10 mouse cellular contexts compared by ENCODE assay signal in genomic region chr4:122962751-122963150, GRCm38 (mm10). TPM values are rescaled to one million over a fixed set of nuclear protein-coding genes. Genes with fewer than 3 reads are reported as not detected.
DNase-seq lines count a peak whose midpoint lies in the region; ATAC-seq lines count a peak whose summit lies in the region.
"Had no signal": no experiment of that assay in that cellular context is flagged by ENCODE, and none has a peak within 500 bp of the region (broad histone marks: within the 10 kb centered on the region; RNA-seq: fewer than 3 reads in every experiment).

No protein-coding gene starts in this region.

- no peak overlapping the region for H3K27ac ChIP-seq in embryonic facial prominence, embryonic 14.5 days (replicated peaks; ENCODE audit: low read depth, low read length)
- 0 out of 2 replicates have a peak overlapping the region, but pooled peaks have one; percentile 3 for H3K27ac ChIP-seq in neural tube, embryonic 14.5 days (ENCODE audit: low read depth, low read length)
- H3K27ac ChIP-seq in liver, embryonic 12.5 days, result no peak overlapping the region

- H3K9ac ChIP-seq in embryonic facial prominence, embryonic 14.5 days (ENCODE audit: low read depth, low read length), result no peak overlapping the region
- no peak overlapping the region for H3K9ac ChIP-seq in neural tube, embryonic 14.5 days (replicated peaks; ENCODE audit: low read depth, low read length)
- no peak overlapping the region for H3K9ac ChIP-seq in liver, embryonic 12.5 days

- peaks cover 3% of the 10 kb centered on the region for H3K27me3 ChIP-seq in embryonic facial prominence, embryonic 14.5 days (replicated peaks; ENCODE audit: control insufficient read depth, insufficient read depth, low read length)
- H3K27me3 ChIP-seq in neural tube, embryonic 14.5 days (ENCODE audit: control insufficient read depth, insufficient read depth, low read length), result no peaks in the 10 kb centered on the region
- peaks cover 83% of the 10 kb centered on the region for H3K27me3 ChIP-seq in liver, embryonic 12.5 days (replicated peaks)
- H3K27me3 ChIP-seq: CH12.LX had no signal

- no peaks in the 10 kb centered on the region for H3K9me3 ChIP-seq in embryonic facial prominence, embryonic 14.5 days (ENCODE audit: control insufficient read depth, low read length)
- H3K9me3 ChIP-seq in neural tube, embryonic 14.5 days (ENCODE audit: control insufficient read depth, low read length), result no peaks in the 10 kb centered on the region
- no peaks in the 10 kb centered on the region for H3K9me3 ChIP-seq in liver, embryonic 12.5 days (replicated peaks)

- peak; percentile 44 for DNase-seq in heart, postnatal 4 days
- DNase-seq in heart, adult 9 months (ENCODE audit: low spot score in 2 of 2), result no peak
- DNase-seq in NIH3T3 (ENCODE audit: low read depth), result peak; percentile 47
- peak; percentile 62 for DNase-seq in embryonic facial prominence, embryonic 14.5 days (ENCODE audit: low spot score)
- DNase-seq: kidney, adult 11 months had no signal

- 28% methylated on average over 8 of the region's 8 CpGs for WGBS in embryonic facial prominence, embryonic 14.5 days
- 25% methylated on average over 8 of the region's 8 CpGs for WGBS in neural tube, embryonic 14.5 days
- 53% methylated on average over 8 of the region's 8 CpGs for WGBS in liver, embryonic 12.5 days (ENCODE audit: insufficient replicate concordance)

- H3K4me3 ChIP-seq in embryonic facial prominence, embryonic 14.5 days (ENCODE audit: low read depth, low read length), result no peak overlapping the region
- no peak overlapping the region for H3K4me3 ChIP-seq in neural tube, embryonic 14.5 days (ENCODE audit: low read depth, low read length)
- H3K4me3 ChIP-seq in liver, embryonic 12.5 days, result no peak overlapping the region

- ATAC-seq in embryonic facial prominence, embryonic 14.5 days (ENCODE audit: low read depth), result no peak
- ATAC-seq in neural tube, embryonic 14.5 days (ENCODE audit: low read depth), result no peak
- no peak for ATAC-seq in frontal cortex, adult (ENCODE audit: low TSS enrichment)
- no peak for ATAC-seq in liver, embryonic 12.5 days
- ATAC-seq in activated CD4-positive, CD25-positive, alpha-beta regulatory T cell, adult 4 months, result no peak

- H3K4me2 ChIP-seq in embryonic facial prominence, embryonic 14.5 days (ENCODE audit: low read depth, low read length), result no peak overlapping the region
- H3K4me2 ChIP-seq in neural tube, embryonic 14.5 days (ENCODE audit: low read depth, low read length), result no peak overlapping the region
- H3K4me2 ChIP-seq in liver, embryonic 12.5 days, result no peak overlapping the region

- no peaks in the 10 kb centered on the region for H3K36me3 ChIP-seq in embryonic facial prominence, embryonic 14.5 days (ENCODE audit: control insufficient read depth, insufficient read depth, low read length)
- H3K36me3 ChIP-seq in neural tube, embryonic 14.5 days (ENCODE audit: control insufficient read depth, insufficient read depth, low read length), result no peaks in the 10 kb centered on the region
- H3K36me3 ChIP-seq in liver, embryonic 12.5 days, result no peaks in the 10 kb centered on the region

- H3K4me1 ChIP-seq in embryonic facial prominence, embryonic 14.5 days (ENCODE audit: control insufficient read depth, insufficient read depth, low read length), result peaks cover 31% of the 10 kb centered on the region
- H3K4me1 ChIP-seq in neural tube, embryonic 14.5 days (ENCODE audit: control insufficient read depth, insufficient read depth, low read length), result peaks cover 7% of the 10 kb centered on the region; the same call in 1 of the 2 replicates
- H3K4me1 ChIP-seq in liver, embryonic 12.5 days, result peaks cover 20% of the 10 kb centered on the region

RNA-seq across cellular contexts. Expression of gene Mfsd2a, which starts 1.8 kb away (rescaled TPM):
- under 1 TPM; 0.14 to 0.20 TPM for total RNA-seq in heart, postnatal 4 days (2021)
- polyA plus RNA-seq in embryonic facial prominence, embryonic 14.5 days (2014; fragmentation: Nextera tagmentation; extraction: Ambion mirVana), result 5.3 and 6.6 TPM in 2 replicates
- 25.5 and 27.8 TPM in 2 replicates for polyA plus RNA-seq in neural tube, embryonic 14.5 days (2014; fragmentation: Nextera tagmentation; extraction: Ambion mirVana)
- 0.14 and 0.28 TPM in 2 replicates for polyA plus RNA-seq in liver, embryonic 12.5 days (2016; fragmentation: Nextera tagmentation; extraction: Ambion mirVana)
- polyA plus RNA-seq in activated CD4-positive, CD25-positive, alpha-beta regulatory T cell, adult 4 months (2017; shearing (Covaris generic)), result 1 to 10 TPM; 1.3 to 1.6 TPM

RNA-seq across cellular contexts. Expression of gene Mycl, which starts 32.7 kb away (rescaled TPM):
- under 1 TPM; 0.14 to 0.29 TPM for total RNA-seq in heart, postnatal 4 days (2021)
- polyA plus RNA-seq in embryonic facial prominence, embryonic 14.5 days (2014; fragmentation: Nextera tagmentation; extraction: Ambion mirVana), result 26.9 and 29.3 TPM in 2 replicates
- polyA plus RNA-seq in neural tube, embryonic 14.5 days (2014; fragmentation: Nextera tagmentation; extraction: Ambion mirVana), result 60.9 and 70.8 TPM in 2 replicates
- polyA plus RNA-seq in liver, embryonic 12.5 days (2016; fragmentation: Nextera tagmentation; extraction: Ambion mirVana), result 1.2 and 1.6 TPM in 2 replicates
- polyA plus RNA-seq in activated CD4-positive, CD25-positive, alpha-beta regulatory T cell, adult 4 months (2017; shearing (Covaris generic)), result not detected

RNA-seq across cellular contexts. Expression of gene Trit1, which starts 53.6 kb away (rescaled TPM):
- total RNA-seq in heart, postnatal 4 days (2021), result 1 to 10 TPM; 8.9 to 9.5 TPM
- polyA plus RNA-seq in embryonic facial prominence, embryonic 14.5 days (2014; fragmentation: Nextera tagmentation; extraction: Ambion mirVana), result 18.8 and 19.4 TPM in 2 replicates
- 25.2 and 27.8 TPM in 2 replicates for polyA plus RNA-seq in neural tube, embryonic 14.5 days (2014; fragmentation: Nextera tagmentation; extraction: Ambion mirVana)
- polyA plus RNA-seq in liver, embryonic 12.5 days (2016; fragmentation: Nextera tagmentation; extraction: Ambion mirVana), result 8.9 and 10.9 TPM in 2 replicates
- polyA plus RNA-seq in activated CD4-positive, CD25-positive, alpha-beta regulatory T cell, adult 4 months (2017; shearing (Covaris generic)), result 10 to 100 TPM; 16.5 to 17.2 TPM

Comparison
In these comparisons a context has a peak if more than half of its experiments do, and no peak if none do; other contexts are left out.
1. DNase-seq: peak in heart, postnatal 4 days (single experiment), NIH3T3 (single experiment) and embryonic facial prominence, embryonic 14.5 days (single experiment); none in heart, adult 9 months (0 of 2).
2. RNA of gene Mycl, which starts 32.7 kb away (polyA plus RNA-seq): 60.9 to 70.8 TPM in neural tube, embryonic 14.5 days and 26.9 to 29.3 TPM in embryonic facial prominence, embryonic 14.5 days; 1.2 to 1.6 TPM in liver, embryonic 12.5 days and not detected in activated CD4-positive, CD25-positive, alpha-beta regulatory T cell, adult 4 months; every median in the first group is over 10 times any median in the second.